In genomic region chr15:12024791-12025268, GRCm38 (mm10) we compare ENCODE assay signal across 15 mouse cellular contexts. TPM values are rescaled to one million over a fixed set of nuclear protein-coding genes. Genes with fewer than 3 reads are reported as not detected.
DNase-seq lines count a peak whose midpoint lies in the region; ATAC-seq and TF ChIP-seq lines count a peak whose summit lies in the region.
"Had no signal": no experiment of that assay in that cellular context is flagged by ENCODE, and none has a peak within 500 bp of the region (broad histone marks: within the 10 kb centered on the region; RNA-seq: fewer than 3 reads in every experiment).

No protein-coding gene starts in this region.

- peak overlapping the region; percentile 10; the same call in 1 of the 2 replicates for H3K4me2 ChIP-seq in hindbrain, embryonic 13.5 days
- H3K4me2 ChIP-seq in lung, embryonic 16.5 days (ENCODE audit: low read depth, low read length) = peak overlapping the region; percentile 24
- H3K4me2 ChIP-seq in embryonic facial prominence, embryonic 14.5 days (ENCODE audit: low read depth, low read length) = 0 out of 2 replicates have a peak overlapping the region, but pooled peaks have one; percentile 5
- H3K4me2 ChIP-seq: intestine, embryonic 15.5 days; neural tube, embryonic 12.5 days had no signal

- no peak for TF ChIP-seq CTCF in olfactory bulb, adult 2 months (IDR thresholded peaks at IDR 0.05; ENCODE audit: insufficient read depth, low read depth, low read length)

- 60% methylated on average over 14 of the region's 14 CpGs for WGBS in hindbrain, embryonic 13.5 days
- 64% methylated on average over 14 of the region's 14 CpGs for WGBS in hindbrain, embryonic 10.5 days
- 25% methylated on average over 14 of the region's 14 CpGs for WGBS in lung, embryonic 16.5 days
- 49% methylated on average over 14 of the region's 14 CpGs for WGBS in embryonic facial prominence, embryonic 14.5 days
- WGBS in olfactory bulb, adult 2 months = 19% methylated on average over 14 of the region's 14 CpGs

- no peaks in the 10 kb centered on the region; the same call in 1 of the 2 replicates for H3K4me1 ChIP-seq in hindbrain, embryonic 13.5 days (replicated peaks)
- no peaks in the 10 kb centered on the region for H3K4me1 ChIP-seq in hindbrain, embryonic 10.5 days (replicated peaks)
- H3K4me1 ChIP-seq in lung, embryonic 16.5 days (replicated peaks; ENCODE audit: control insufficient read depth, insufficient read depth, low read length) = peaks cover 2% of the 10 kb centered on the region; the same call in 1 of the 2 replicates
- H3K4me1 ChIP-seq in embryonic facial prominence, embryonic 14.5 days (ENCODE audit: control insufficient read depth, insufficient read depth, low read length) = no peaks in the 10 kb centered on the region
- peaks cover 7% of the 10 kb centered on the region for H3K4me1 ChIP-seq in olfactory bulb, adult 2 months (ENCODE audit: control insufficient read depth, insufficient read depth, low read length)
- H3K4me1 ChIP-seq: intestine, embryonic 15.5 days; neural tube, embryonic 12.5 days had no signal

- no peaks in the 10 kb centered on the region for H3K27me3 ChIP-seq in hindbrain, embryonic 13.5 days
- H3K27me3 ChIP-seq in hindbrain, embryonic 10.5 days (ENCODE audit: insufficient read depth, poor library complexity, severe bottlenecking) = no peaks in the 10 kb centered on the region
- H3K27me3 ChIP-seq in lung, embryonic 16.5 days (ENCODE audit: control insufficient read depth, insufficient read depth, low read depth, low read length) = no peaks in the 10 kb centered on the region
- no peaks in the 10 kb centered on the region for H3K27me3 ChIP-seq in embryonic facial prominence, embryonic 14.5 days (replicated peaks; ENCODE audit: control insufficient read depth, insufficient read depth, low read length)
- H3K27me3 ChIP-seq: intestine, embryonic 15.5 days; neural tube, embryonic 12.5 days had no signal

- H3K9me3 ChIP-seq in hindbrain, embryonic 13.5 days = no peaks in the 10 kb centered on the region
- no peaks in the 10 kb centered on the region for H3K9me3 ChIP-seq in hindbrain, embryonic 10.5 days
- H3K9me3 ChIP-seq in lung, embryonic 16.5 days (ENCODE audit: control insufficient read depth, low read length) = no peaks in the 10 kb centered on the region
- 0 out of 2 replicates have a peak, but pooled peaks cover 5% of the 10 kb centered on the region for H3K9me3 ChIP-seq in embryonic facial prominence, embryonic 14.5 days (ENCODE audit: control insufficient read depth, low read length)
- H3K9me3 ChIP-seq: intestine, embryonic 15.5 days; neural tube, embryonic 12.5 days had no signal

- no peak for TF ChIP-seq POLR2A in olfactory bulb, adult 2 months (IDR thresholded peaks at IDR 0.05; ENCODE audit: insufficient read depth, low read depth, low read length)

- H3K27ac ChIP-seq in hindbrain, embryonic 13.5 days = no peak overlapping the region
- H3K27ac ChIP-seq in hindbrain, embryonic 10.5 days = no peak overlapping the region
- H3K27ac ChIP-seq in lung, embryonic 16.5 days (ENCODE audit: low read length) = no peak overlapping the region
- no peak overlapping the region for H3K27ac ChIP-seq in embryonic facial prominence, embryonic 14.5 days (replicated peaks; ENCODE audit: low read depth, low read length)
- no peak overlapping the region for H3K27ac ChIP-seq in olfactory bulb, adult 2 months (ENCODE audit: insufficient read depth, low read depth, low read length)
- H3K27ac ChIP-seq: gastrocnemius, adult 2 months; intestine, embryonic 15.5 days; macrophage; neural tube, embryonic 12.5 days had no signal

- ATAC-seq in hindbrain, embryonic 13.5 days (ENCODE audit: low FRiP score) = no peak
- no peak for ATAC-seq in lung, embryonic 16.5 days (ENCODE audit: low read depth)
- ATAC-seq in embryonic facial prominence, embryonic 14.5 days (ENCODE audit: low read depth) = no peak
- ATAC-seq: intestine, embryonic 15.5 days had no signal

- no peaks in the 10 kb centered on the region for H3K36me3 ChIP-seq in hindbrain, embryonic 13.5 days
- H3K36me3 ChIP-seq in hindbrain, embryonic 10.5 days = no peaks in the 10 kb centered on the region
- H3K36me3 ChIP-seq in lung, embryonic 16.5 days (ENCODE audit: control insufficient read depth, insufficient read depth, low read length) = no peaks in the 10 kb centered on the region
- H3K36me3 ChIP-seq in embryonic facial prominence, embryonic 14.5 days (ENCODE audit: control insufficient read depth, insufficient read depth, low read length) = no peaks in the 10 kb centered on the region
- H3K36me3 ChIP-seq: intestine, embryonic 15.5 days; neural tube, embryonic 12.5 days had no signal

- DNase-seq in hindbrain, embryonic 10.5 days (ENCODE audit: low spot score) = no peak
- DNase-seq in lung, postnatal 4 days = no peak
- peak; percentile 31 for DNase-seq in embryonic facial prominence, embryonic 14.5 days (ENCODE audit: low spot score)
- no peak for DNase-seq in adrenal gland, adult 18-20 months (ENCODE audit: low spot score in 2 of 2)
- DNase-seq: adrenal gland, postnatal 14 days; gastrocnemius, adult 2 months; kidney, postnatal 10 days; midbrain, embryonic 14.5 days; thymus, postnatal 4 days had no signal

- no peak overlapping the region for H3K4me3 ChIP-seq in hindbrain, embryonic 13.5 days
- no peak overlapping the region for H3K4me3 ChIP-seq in hindbrain, embryonic 10.5 days
- 0 out of 2 replicates have a peak overlapping the region, but pooled peaks have one; percentile 4 for H3K4me3 ChIP-seq in lung, embryonic 16.5 days (ENCODE audit: low read length)
- no peak overlapping the region for H3K4me3 ChIP-seq in embryonic facial prominence, embryonic 14.5 days (ENCODE audit: low read depth, low read length)
- peak overlapping the region; percentile 11; the same call in 1 of the 2 replicates for H3K4me3 ChIP-seq in olfactory bulb, adult 2 months (ENCODE audit: insufficient read depth, low read depth, low read length)
- H3K4me3 ChIP-seq: gastrocnemius, adult 2 months; intestine, embryonic 15.5 days; neural tube, embryonic 12.5 days had no signal

- no peak overlapping the region for H3K9ac ChIP-seq in hindbrain, embryonic 13.5 days
- no peak overlapping the region for H3K9ac ChIP-seq in lung, embryonic 16.5 days (ENCODE audit: low read length)
- H3K9ac ChIP-seq in embryonic facial prominence, embryonic 14.5 days (ENCODE audit: low read depth, low read length) = no peak overlapping the region
- H3K9ac ChIP-seq: intestine, embryonic 15.5 days; neural tube, embryonic 12.5 days had no signal

RNA-seq across cellular contexts. Expression of gene Sub1, which starts 28.0 kb away (rescaled TPM):
- polyA plus RNA-seq in hindbrain, embryonic 13.5 days (2015; fragmentation: Nextera tagmentation; extraction: Ambion mirVana) = 618 and 623 TPM in 2 replicates
- 697 and 720 TPM in 2 replicates for polyA plus RNA-seq in hindbrain, embryonic 10.5 days (2016; fragmentation: Nextera tagmentation; extraction: Ambion mirVana)
- 646 and 678 TPM in 2 replicates for polyA plus RNA-seq in lung, embryonic 16.5 days (2015; fragmentation: Nextera tagmentation; extraction: Ambion mirVana)
- 668 and 685 TPM in 2 replicates for polyA plus RNA-seq in embryonic facial prominence, embryonic 14.5 days (2014; fragmentation: Nextera tagmentation; extraction: Ambion mirVana)
- polyA plus RNA-seq in olfactory bulb, adult 2 months (2012; ENCODE audit: insufficient read depth, insufficient read length, low replicate concordance, missing spikeins) = 205 TPM in 1 of 2 replicates, not detected in the other
- total RNA-seq in adrenal gland, adult 18-20 months (2021) = 100 to 1,000 TPM; 203 to 249 TPM

Comparison
In these comparisons a context has a peak if more than half of its experiments do, and no peak if none do; other contexts are left out.
1. H3K4me3 ChIP-seq: peak in lung, embryonic 16.5 days (single experiment) and olfactory bulb, adult 2 months (single experiment); none in hindbrain, embryonic 13.5 days (single experiment), hindbrain, embryonic 10.5 days (single experiment) and embryonic facial prominence, embryonic 14.5 days (single experiment).
2. Peak in every context shown above with its lines, with median percentiles within 50 percentile points of each other: H3K4me2 ChIP-seq.